Mouse (Mus musculus) liver, adult 10 weeks (tissue): Measurements from ENCODE around the gene Fam189b. TPM values are rescaled to one million over a fixed set of nuclear protein-coding genes. Genes with fewer than 3 reads are reported as not detected.

Experiments used
- polyA plus RNA-seq: library from polyadenylated mRNA; stranded (reverse); fragments of 350-450 nt; fragmentation: Illumina TruSeq; extraction: RNeasy Lipid Tissue Mini Kit (QIAGEN cat#74804); gene quantifications from one replicate; pipeline ENCODE4 v1.2.3, GENCODE M21; 2014; ENCODE audit warnings: low read depth, low replicate concordance

The Fam189b gene
- not detected for polyA plus RNA-seq

DNA sequence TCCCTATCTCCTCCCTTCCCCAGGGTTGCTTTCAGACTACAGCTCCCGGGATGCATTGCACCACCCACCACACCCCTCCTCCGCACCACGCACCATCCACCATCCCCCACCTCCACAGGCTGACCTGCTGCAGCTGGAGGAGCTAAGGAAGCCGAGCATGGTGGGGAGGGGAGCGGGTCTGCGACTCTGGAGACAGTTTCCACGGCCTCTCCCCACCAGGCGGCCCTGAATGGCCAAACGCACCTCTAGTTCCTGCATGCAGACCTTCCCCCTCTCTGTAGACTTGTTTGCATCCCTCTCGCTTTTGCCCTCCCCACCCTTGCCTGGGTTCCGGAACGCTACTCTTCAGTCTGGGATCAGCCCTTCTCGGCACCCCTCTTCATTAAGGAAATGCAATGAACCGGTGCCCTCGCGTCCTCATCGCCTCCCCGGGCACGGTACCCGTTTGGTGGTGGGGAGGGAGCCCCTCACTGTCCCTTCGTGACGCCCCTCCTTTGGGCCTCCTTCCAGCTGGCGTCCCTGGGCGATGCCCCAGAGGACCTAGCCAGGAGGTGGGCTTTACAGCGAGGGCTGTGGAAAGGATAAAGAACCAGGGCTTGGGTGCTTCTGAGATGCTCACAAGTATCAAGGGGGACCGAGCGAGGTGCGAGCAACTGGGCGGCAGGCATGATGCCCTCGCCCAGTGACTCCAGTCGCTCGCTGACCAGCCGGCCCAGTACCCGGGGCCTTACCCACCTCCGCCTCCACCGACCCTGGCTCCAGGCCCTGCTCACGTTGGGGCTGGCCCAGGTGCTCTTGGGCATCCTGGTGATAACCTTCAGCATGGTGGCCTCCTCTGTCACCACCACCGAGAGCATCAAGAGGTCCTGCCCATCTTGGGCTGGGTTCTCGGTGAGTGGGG lies at the start of gene Fam189b:
TSS of gene Fam189b (plus strand) at position 86 of the 901 bp plus-strand sequence.

DNA sequence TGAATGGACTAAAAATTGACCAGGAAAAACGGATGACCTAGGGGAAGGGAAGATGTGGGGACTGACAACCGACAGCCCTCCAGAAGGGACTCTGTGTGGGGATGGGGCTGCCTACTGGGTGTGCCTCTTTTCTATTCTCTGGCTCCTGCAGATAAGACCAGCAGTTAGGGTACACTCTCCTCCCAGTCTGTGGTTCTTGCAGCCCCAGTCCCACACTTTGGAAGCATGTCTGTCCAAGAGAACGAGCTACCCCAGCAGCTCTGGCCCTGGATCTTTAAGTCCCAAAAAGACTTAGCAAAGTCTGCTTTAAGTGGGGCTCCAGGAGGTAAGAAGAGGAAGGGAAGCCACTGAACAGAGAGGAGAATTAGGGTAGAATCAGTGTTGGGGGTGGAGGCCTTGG lies 47.0 kb upstream of the Fam189b start, which contains the start of gene Pklr:
TSS of gene Pklr (plus strand) at position 185 of the 400 bp plus-strand sequence.

DNA sequence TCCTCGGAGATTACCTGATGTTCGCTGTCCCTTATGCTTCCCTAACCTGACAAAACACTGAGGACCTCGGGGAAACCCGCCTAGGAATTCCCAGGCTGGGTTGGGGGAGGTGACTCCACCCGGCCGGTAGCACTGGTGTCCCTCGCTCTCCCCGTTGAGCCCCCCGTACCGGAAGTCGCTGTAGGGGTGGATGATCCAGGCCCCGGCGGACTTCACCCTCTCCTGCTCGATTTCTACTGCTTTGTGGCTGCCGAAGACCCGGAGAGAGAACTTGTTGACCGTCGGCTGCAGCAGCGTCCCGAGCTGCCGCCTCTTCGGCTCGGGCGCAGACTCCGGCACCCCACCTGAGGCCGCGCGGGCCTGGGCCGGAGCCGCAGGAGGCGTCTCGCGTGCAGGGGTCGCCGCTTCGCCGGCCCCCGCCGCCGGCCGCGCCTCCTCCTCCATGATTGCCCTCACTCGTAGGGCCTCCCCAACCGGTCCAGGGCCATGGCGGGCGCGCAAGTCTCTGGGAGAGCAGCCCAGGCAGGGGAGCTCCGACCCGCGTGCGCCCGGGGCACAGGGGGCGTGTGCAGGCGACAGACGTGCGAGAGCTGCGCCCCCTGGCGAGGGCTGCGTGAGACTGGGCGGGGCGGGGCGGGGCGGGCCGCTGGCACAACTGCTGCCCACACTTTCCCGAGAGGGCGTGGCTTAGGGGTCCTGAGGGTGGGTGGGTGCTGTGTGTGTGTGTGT lies 23.2 kb upstream of the Fam189b start, which contains the start of gene Hcn3:
TSS of gene Hcn3 (minus strand) at position 581 of the 729 bp plus-strand sequence.

DNA sequence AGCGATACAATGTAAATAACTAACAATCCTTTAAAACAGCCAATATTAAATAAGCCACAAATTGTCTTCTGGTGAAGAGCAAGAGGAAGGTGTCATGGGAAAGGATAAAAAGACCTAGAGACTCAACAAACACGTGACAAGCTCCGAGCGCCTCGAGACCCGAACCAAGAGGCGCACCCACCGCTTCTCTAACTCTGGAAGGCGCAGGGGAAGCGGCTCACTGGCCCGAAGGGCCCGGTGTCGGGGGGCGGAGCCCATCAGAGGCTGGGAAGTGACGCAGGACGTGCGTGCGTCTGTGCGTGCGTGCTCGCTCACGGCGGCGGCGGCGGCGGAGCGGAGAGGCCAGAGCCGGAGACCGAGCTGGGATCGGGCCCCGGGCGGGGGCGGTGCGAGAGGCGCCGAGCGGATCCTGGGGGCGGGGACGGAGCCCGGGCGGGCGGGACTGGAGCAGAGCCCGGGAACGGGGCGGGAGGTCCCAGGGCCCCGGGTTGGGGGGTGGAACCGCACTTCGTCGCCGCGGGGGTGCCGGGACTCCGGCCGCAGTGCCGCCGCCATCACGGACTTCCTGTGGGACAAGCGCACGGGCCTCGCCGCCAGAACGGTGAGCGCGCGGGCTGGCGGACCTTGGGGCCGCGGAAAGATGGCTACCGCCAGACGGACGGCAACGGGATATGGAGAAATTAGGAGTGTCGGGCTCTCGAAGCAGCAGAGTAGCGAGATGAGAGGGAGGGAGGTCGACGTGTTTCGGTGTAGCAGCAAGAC lies 18.3 kb upstream of the Fam189b start, which contains the start of gene Clk2:
TSS of gene Clk2 (plus strand) at position 290 of the 762 bp plus-strand sequence.

DNA sequence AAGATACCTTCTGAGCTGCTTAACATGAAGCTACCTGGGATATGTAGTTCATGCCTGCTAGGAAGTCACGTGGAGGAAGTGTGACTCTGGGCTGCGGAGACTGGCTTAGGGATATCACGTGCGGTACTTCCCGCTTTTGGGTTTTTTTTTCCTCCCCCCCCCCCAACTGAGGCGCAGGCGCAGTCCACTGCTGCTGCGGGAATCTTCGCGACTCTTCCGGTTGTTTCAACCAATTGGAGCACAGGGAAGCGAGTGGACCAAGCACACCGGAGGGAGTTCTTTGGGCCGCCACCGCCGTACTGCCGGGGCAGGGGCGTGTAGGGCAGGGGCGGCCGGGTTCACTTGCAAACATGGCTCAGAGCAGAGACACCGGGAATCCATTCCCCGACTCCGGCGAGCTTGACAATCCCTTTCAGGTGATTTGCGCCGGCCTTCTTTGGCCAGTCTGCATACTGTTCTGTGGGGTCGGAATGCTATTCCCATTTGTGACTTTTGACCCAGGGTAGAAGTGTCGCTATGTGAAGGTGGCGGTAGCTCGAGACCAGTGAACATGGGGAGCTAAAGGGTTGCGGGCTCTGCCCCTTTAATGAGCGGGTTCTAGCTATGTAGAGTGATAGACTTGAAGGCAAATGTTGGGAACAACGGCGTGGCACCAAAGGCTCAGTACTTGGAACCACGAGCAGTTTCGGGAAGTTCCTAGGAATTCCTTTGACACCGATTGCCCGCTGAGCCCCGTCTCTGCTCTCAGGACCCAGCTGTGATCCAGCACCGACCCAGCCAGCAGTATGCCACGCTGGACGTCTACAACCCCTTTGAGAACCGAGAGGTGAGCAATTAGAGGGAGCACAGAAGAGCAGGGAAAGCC lies 5.5 kb upstream of the Fam189b start, which contains the start of gene Scamp3:
TSS of gene Scamp3 (plus strand) at position 232 of the 865 bp plus-strand sequence.

DNA sequence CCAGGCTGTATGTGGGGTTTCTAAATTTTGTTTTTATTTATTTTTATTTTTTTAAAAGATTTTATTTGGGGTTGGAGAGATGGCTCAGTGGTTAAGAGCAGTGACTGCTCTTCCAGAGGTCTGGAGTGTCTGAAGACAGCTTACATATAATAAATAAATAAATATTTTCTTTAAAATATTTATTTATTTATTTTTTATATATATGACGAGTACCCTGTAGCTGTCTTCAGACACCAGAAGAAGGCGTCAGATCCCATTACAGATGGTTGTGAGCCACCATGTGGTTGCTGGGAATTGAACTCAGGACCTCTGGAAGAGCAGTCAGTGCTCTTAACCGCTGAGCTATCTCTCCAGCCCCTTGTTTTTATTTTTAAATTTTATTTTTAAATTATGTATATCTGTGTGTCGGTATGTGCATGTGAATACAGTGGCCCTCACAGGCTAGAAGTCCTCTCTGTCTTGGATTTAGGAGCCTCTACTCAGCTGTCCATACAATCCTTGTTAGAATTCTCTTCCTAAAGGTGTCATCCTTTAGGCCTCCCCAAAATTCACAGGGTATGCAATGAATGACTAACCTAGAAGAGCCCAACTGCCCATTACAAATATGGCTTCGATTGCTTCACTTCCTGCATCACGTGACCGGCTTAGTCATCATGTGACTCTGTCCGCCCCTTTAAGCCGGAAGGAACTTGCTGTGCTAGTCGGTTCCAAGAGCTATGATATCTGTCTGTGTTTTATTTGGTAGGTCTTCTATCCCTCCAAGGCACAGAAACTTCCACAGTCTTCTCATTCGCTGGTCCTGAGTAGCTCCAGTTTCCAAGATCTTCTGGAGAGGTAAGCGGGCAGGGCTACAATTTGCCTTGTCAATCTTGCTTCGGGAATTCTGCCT lies 19.6 kb downstream of the Fam189b start, which contains the start of gene Gba:
TSS of gene Gba (plus strand) at position 676 of the 889 bp plus-strand sequence.

DNA sequence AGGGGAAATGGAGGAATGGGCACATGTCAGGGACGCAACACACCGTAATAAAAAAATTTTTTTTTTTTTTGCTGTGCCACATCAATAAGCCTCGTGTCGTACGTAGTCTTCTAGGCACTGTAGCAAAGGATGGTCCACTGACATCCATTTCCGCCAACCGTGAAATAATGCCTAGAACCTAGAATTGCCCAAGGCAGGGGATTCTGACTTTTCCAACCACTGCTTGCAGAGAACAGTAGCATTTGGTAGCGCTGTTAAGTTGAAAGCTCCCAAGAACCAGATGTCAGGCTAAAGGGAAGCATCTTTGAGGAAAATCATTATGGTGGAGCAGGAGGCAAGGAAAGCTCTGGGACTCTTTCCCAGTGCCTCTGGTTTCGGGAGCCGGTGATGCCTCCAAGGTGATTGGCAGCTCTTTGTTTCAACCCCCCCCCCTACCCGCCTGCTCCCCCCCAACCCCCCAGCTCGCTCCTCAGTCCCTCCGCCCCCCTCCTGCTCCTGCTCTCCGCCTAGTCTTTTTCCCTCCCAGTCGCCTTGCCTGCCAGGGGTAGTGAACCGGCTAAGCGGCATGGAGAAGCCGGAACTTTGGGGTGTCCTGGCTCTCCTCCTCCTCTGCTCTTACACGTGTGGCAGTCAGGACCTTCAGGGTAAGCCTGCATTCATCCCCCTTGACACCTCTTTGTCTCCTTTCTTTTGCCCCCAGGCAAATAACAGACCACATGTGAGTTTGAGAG lies 31.9 kb downstream of the Fam189b start, which contains the start of gene Thbs3:
TSS of gene Thbs3 (plus strand) at position 500 of the 731 bp plus-strand sequence.

DNA sequence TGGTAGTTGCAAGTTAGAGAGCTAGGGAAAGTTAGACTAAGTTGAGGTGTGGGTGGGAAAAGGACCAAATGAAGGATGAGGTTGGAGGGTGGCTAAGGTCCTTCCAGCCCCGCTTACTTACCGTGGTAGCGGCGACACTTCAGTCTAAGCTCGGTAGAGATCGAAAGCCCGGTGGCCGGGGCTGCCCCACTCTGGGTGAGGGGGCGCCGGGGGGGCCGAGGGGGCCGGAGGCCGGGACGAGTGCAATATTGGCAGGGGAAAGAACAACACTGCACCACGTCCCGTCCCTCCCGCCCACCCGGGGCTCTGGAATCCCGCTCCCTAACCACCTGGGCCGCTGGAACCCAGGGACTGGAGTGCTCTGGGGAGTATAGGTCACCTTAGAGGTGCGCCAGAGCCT lies 44.0 kb downstream of the Fam189b start, which contains the start of gene Mtx1:
TSS of gene Mtx1 (minus strand) at position 189 of the 400 bp plus-strand sequence.

DNA sequence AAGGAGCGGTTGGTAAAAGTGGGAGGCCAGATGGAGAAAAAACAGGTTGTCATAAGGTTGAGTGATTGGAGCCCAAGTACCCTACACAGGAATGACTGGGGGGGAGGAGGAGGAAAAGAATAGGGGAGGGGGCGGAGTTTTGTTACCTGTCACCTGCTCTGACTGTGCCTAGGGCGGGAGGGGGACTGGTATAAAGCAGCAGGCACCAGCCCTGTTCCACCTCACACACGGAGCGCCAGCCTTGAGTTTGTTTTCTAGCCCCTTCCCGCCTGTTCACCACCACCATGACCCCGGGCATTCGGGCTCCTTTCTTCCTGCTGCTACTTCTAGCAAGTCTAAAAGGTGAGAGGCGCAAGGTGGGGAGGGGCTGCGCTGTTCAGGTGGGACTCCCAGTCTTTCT lies 45.9 kb downstream of the Fam189b start, which contains the start of gene Muc1:
TSS of gene Muc1 (plus strand) at position 222 of the 400 bp plus-strand sequence.

Other genes starting within 250 kb of the Fam189b start
- 11.3 TPM for gene Ash1l, start 232.5 kb upstream of the Fam189b start, polyA plus RNA-seq
- 59.9 TPM for gene Dap3, start 232.0 kb upstream of the Fam189b start, polyA plus RNA-seq
- 1.8 TPM for gene Rusc1, start 89.8 kb upstream of the Fam189b start, polyA plus RNA-seq
- gene Gm43738, start 82.0 kb upstream of the Fam189b start, polyA plus RNA-seq = not detected
- gene Fdps, start 81.2 kb upstream of the Fam189b start, polyA plus RNA-seq = 96.2 TPM
- 35.7 TPM for gene Pklr, start 47.0 kb upstream of the Fam189b start, polyA plus RNA-seq
- not detected for gene Hcn3, start 22.9 kb upstream of the Fam189b start, polyA plus RNA-seq
- gene Clk2, start 18.3 kb upstream of the Fam189b start, polyA plus RNA-seq = 8.1 TPM
- gene Scamp3, start 5.7 kb upstream of the Fam189b start, polyA plus RNA-seq = 9.4 TPM
- gene Gba, start 19.8 kb downstream of the Fam189b start, polyA plus RNA-seq = 10.3 TPM
- gene Thbs3, start 32.0 kb downstream of the Fam189b start, polyA plus RNA-seq = not detected
- 32.9 TPM for gene Mtx1, start 43.9 kb downstream of the Fam189b start, polyA plus RNA-seq
- gene Muc1, start 45.9 kb downstream of the Fam189b start, polyA plus RNA-seq = 0.87 TPM
- 38.0 TPM for gene Krtcap2, start 62.8 kb downstream of the Fam189b start, polyA plus RNA-seq
- gene Trim46, start 63.2 kb downstream of the Fam189b start, polyA plus RNA-seq = not detected
- gene Dpm3, start 76.2 kb downstream of the Fam189b start, polyA plus RNA-seq = not detected
- gene Slc50a1, start 87.4 kb downstream of the Fam189b start, polyA plus RNA-seq = 5.9 TPM
- gene Efna1, start 98.0 kb downstream of the Fam189b start, polyA plus RNA-seq = 11.2 TPM
- gene Efna3, start 139.8 kb downstream of the Fam189b start, polyA plus RNA-seq = not detected
- not detected for gene Efna4, start 154.9 kb downstream of the Fam189b start, polyA plus RNA-seq
- gene Adam15, start 166.9 kb downstream of the Fam189b start, polyA plus RNA-seq = 0.74 TPM
- gene Dcst2, start 178.8 kb downstream of the Fam189b start, polyA plus RNA-seq = not detected
- not detected for gene Dcst1, start 182.1 kb downstream of the Fam189b start, polyA plus RNA-seq
- gene Zbtb7b, start 211.6 kb downstream of the Fam189b start, polyA plus RNA-seq = 6.9 TPM
- gene Lenep, start 219.7 kb downstream of the Fam189b start, polyA plus RNA-seq = 1.6 TPM
- 3.2 TPM for gene Flad1, start 228.7 kb downstream of the Fam189b start, polyA plus RNA-seq
- gene Cks1b, start 235.2 kb downstream of the Fam189b start, polyA plus RNA-seq = 3.3 TPM
- 21.4 TPM for gene Shc1, start 235.3 kb downstream of the Fam189b start, polyA plus RNA-seq
- gene Pygo2, start 247.1 kb downstream of the Fam189b start, polyA plus RNA-seq = 6.0 TPM